Comparison of ENCODE assay signal across 17 mouse cellular contexts in genomic region chr10:70778596-70778995, GRCm38 (mm10).
DNase-seq lines count a peak whose midpoint lies in the region; ATAC-seq and TF ChIP-seq lines count a peak whose summit lies in the region.
"Had no signal": no experiment of that assay in that cellular context is flagged by ENCODE, and none has a peak within 500 bp of the region (broad histone marks: within the 10 kb centered on the region; RNA-seq: fewer than 3 reads in every experiment).

No protein-coding gene starts in this region.

- H3K27me3 ChIP-seq in forebrain, postnatal 0 days (ENCODE audit: insufficient read depth, low read length), result no peaks in the 10 kb centered on the region
- no peaks in the 10 kb centered on the region for H3K27me3 ChIP-seq in forebrain, embryonic 11.5 days (ENCODE audit: control insufficient read depth, insufficient read depth, low read length)
- H3K27me3 ChIP-seq in intestine, postnatal 0 days (replicated peaks; ENCODE audit: control insufficient read depth, insufficient read depth, low read length), result no peaks in the 10 kb centered on the region
- H3K27me3 ChIP-seq: embryonic facial prominence, embryonic 13.5 days; forebrain, embryonic 13.5 days had no signal

- H3K36me3 ChIP-seq in forebrain, postnatal 0 days (ENCODE audit: insufficient read depth), result no peaks in the 10 kb centered on the region
- no peaks in the 10 kb centered on the region for H3K36me3 ChIP-seq in forebrain, embryonic 11.5 days (ENCODE audit: control insufficient read depth, insufficient read depth, low read length)
- no peaks in the 10 kb centered on the region for H3K36me3 ChIP-seq in intestine, postnatal 0 days (ENCODE audit: control insufficient read depth, insufficient read depth)
- H3K36me3 ChIP-seq: embryonic facial prominence, embryonic 13.5 days; hindbrain, embryonic 10.5 days had no signal

- no peak for TF ChIP-seq CTCF in forebrain, postnatal 0 days (IDR thresholded peaks at IDR 0.05; ENCODE audit: low read depth)
- TF ChIP-seq CTCF in left cerebral cortex, adult 2 months (IDR thresholded peaks at IDR 0.05), result no peak
- TF ChIP-seq CTCF in intestine, postnatal 0 days (IDR thresholded peaks at IDR 0.05; ENCODE audit: low read depth), result no peak

- no peak overlapping the region for H3K27ac ChIP-seq in forebrain, postnatal 0 days (ENCODE audit: low read depth, low read length)
- no peak overlapping the region for H3K27ac ChIP-seq in forebrain, embryonic 11.5 days (ENCODE audit: low read depth, low read length)
- no peak overlapping the region for H3K27ac ChIP-seq in left cerebral cortex, adult 2 months
- no peak overlapping the region for H3K27ac ChIP-seq in intestine, postnatal 0 days (ENCODE audit: low read depth, low read length)
- H3K27ac ChIP-seq: embryonic facial prominence, embryonic 13.5 days; forebrain, embryonic 13.5 days; gastrocnemius, adult 2 months; hindbrain, embryonic 10.5 days; hindbrain, embryonic 14.5 days had no signal

- 0 out of 2 replicates have a peak, but pooled peaks cover 3% of the 10 kb centered on the region for H3K4me1 ChIP-seq in forebrain, postnatal 0 days (ENCODE audit: insufficient read depth)
- H3K4me1 ChIP-seq in forebrain, embryonic 11.5 days (replicated peaks; ENCODE audit: control insufficient read depth, insufficient read depth, low read length), result no peaks in the 10 kb centered on the region
- H3K4me1 ChIP-seq in intestine, postnatal 0 days (replicated peaks; ENCODE audit: control insufficient read depth, insufficient read depth, low read length), result no peaks in the 10 kb centered on the region
- H3K4me1 ChIP-seq: embryonic facial prominence, embryonic 13.5 days; forebrain, embryonic 13.5 days; hindbrain, embryonic 10.5 days had no signal

- intact Hi-C loops in left cerebral cortex, adult 2 months (cut with DNase I), result no loop called here

- peak overlapping the region; percentile 2; the same call in 1 of the 2 replicates for H3K4me3 ChIP-seq in forebrain, postnatal 0 days (ENCODE audit: low read depth, low read length)
- no peak overlapping the region for H3K4me3 ChIP-seq in forebrain, embryonic 11.5 days (ENCODE audit: low read depth, low read length)
- H3K4me3 ChIP-seq in left cerebral cortex, adult 2 months, result peak overlapping the region; percentile 13; the same call in 1 of the 2 replicates
- H3K4me3 ChIP-seq in intestine, postnatal 0 days (ENCODE audit: low read depth, low read length), result no peak overlapping the region
- H3K4me3 ChIP-seq: embryonic facial prominence, embryonic 13.5 days; forebrain, embryonic 13.5 days; gastrocnemius, adult 2 months; hindbrain, embryonic 10.5 days had no signal

- 44% methylated on average over 11 of the region's 11 CpGs for WGBS in forebrain, postnatal 0 days
- WGBS in forebrain, embryonic 11.5 days, result 88% methylated on average over 11 of the region's 11 CpGs
- 90% methylated on average over 11 of the region's 11 CpGs for WGBS in intestine, postnatal 0 days

- no peak overlapping the region for H3K9ac ChIP-seq in forebrain, postnatal 0 days
- H3K9ac ChIP-seq in forebrain, embryonic 11.5 days (ENCODE audit: low read length), result no peak overlapping the region
- no peak overlapping the region for H3K9ac ChIP-seq in intestine, postnatal 0 days (ENCODE audit: low read depth, low read length)
- H3K9ac ChIP-seq: embryonic facial prominence, embryonic 13.5 days; forebrain, embryonic 13.5 days; hindbrain, embryonic 14.5 days had no signal

- DNase-seq in forebrain, postnatal 0 days, result peak; percentile 59
- DNase-seq in forebrain, embryonic 11.5 days (ENCODE audit: low spot score), result no peak
- DNase-seq in left cerebral cortex, adult 2 months (ENCODE audit: extremely low spot score in 1 of 2, low spot score in 2 of 2), result no peak
- no peak for DNase-seq in left cerebral cortex, adult 8-10 months (ENCODE audit: low spot score in 2 of 2)
- DNase-seq in brain, adult 2 months (ENCODE audit: low read depth, low spot score), result peak; percentile 68
- DNase-seq in telencephalon, adult 2 months (ENCODE audit: low read depth, low spot score), result peak; percentile 54
- DNase-seq: adrenal gland, postnatal 10 days; cerebellum, adult 18-20 months; cerebellum, adult 9-11 months; cerebellum, postnatal 36 days; gastrocnemius, adult 2 months; gastrocnemius, postnatal 25 days had no signal

- ATAC-seq in forebrain, postnatal 0 days, result peak; percentile 43
- ATAC-seq in forebrain, embryonic 11.5 days (replicated peaks; ENCODE audit: low FRiP score), result no peak
- no peak for ATAC-seq in intestine, postnatal 0 days
- ATAC-seq: forebrain, embryonic 13.5 days had no signal

- no peaks in the 10 kb centered on the region for H3K9me3 ChIP-seq in forebrain, postnatal 0 days (ENCODE audit: low read length)
- no peaks in the 10 kb centered on the region for H3K9me3 ChIP-seq in forebrain, embryonic 11.5 days (ENCODE audit: control insufficient read depth, low read length)
- no peaks in the 10 kb centered on the region for H3K9me3 ChIP-seq in intestine, postnatal 0 days (ENCODE audit: control insufficient read depth)
- H3K9me3 ChIP-seq: embryonic facial prominence, embryonic 13.5 days; forebrain, embryonic 13.5 days; hindbrain, embryonic 10.5 days had no signal

- H3K4me2 ChIP-seq in forebrain, postnatal 0 days (ENCODE audit: low read depth), result peak overlapping the region; percentile 19; the same call in 1 of the 2 replicates
- no peak overlapping the region for H3K4me2 ChIP-seq in forebrain, embryonic 11.5 days (ENCODE audit: low read depth, low read length, severe bottlenecking)
- H3K4me2 ChIP-seq in intestine, postnatal 0 days (replicated peaks; ENCODE audit: low read depth), result no peak overlapping the region
- H3K4me2 ChIP-seq: embryonic facial prominence, embryonic 13.5 days; forebrain, embryonic 13.5 days; hindbrain, embryonic 14.5 days had no signal

Comparison
In these comparisons a context has a peak if more than half of its experiments do, and no peak if none do; other contexts are left out.
1. DNase-seq: peak in forebrain, postnatal 0 days (single experiment), brain, adult 2 months (single experiment) and telencephalon, adult 2 months (single experiment); none in forebrain, embryonic 11.5 days (single experiment), left cerebral cortex, adult 2 months (0 of 2) and left cerebral cortex, adult 8-10 months (0 of 2).
2. H3K4me3 ChIP-seq: peak in forebrain, postnatal 0 days (single experiment) and left cerebral cortex, adult 2 months (single experiment); none in forebrain, embryonic 11.5 days (single experiment) and intestine, postnatal 0 days (single experiment).